Mouse (Mus musculus) small intestine, adult 2 months (tissue): ENCODE results near the gene Cuedc1. TPM values are rescaled to one million over a fixed set of nuclear protein-coding genes. Genes with fewer than 3 reads are reported as not detected.
A peak's percentile ranks its signal among the peaks of the same experiment; 100 is the strongest.

Experiments used
- H3K27ac ChIP-seq: fragments of 200-500 bp; 2 replicates; pipeline ENCODE4 v1.5.1; 2012; ENCODE audit warnings: low read depth, low read length, control low read depth, inconsistent platforms; ENCODE audit not compliant: insufficient read depth
- H3K27me3 ChIP-seq: fragments of 200-500 bp; 2 replicates; pipeline ENCODE4 v1.6.1; 2012; ENCODE audit warnings: mild to moderate bottlenecking, moderate library complexity, low read length, inconsistent platforms; ENCODE audit not compliant: control insufficient read depth, insufficient read depth
- H3K36me3 ChIP-seq: fragments of 200-500 bp; 2 replicates; pipeline ENCODE4 v1.6.1; 2012; ENCODE audit warnings: mild to moderate bottlenecking, low read length, control low read depth, inconsistent platforms; ENCODE audit not compliant: control insufficient read depth, insufficient read depth
- H3K4me1 ChIP-seq: fragments of 200-500 bp; 2 replicates; pipeline ENCODE4 v1.6.1; 2012; ENCODE audit warnings: low read length, inconsistent platforms, mixed read lengths; ENCODE audit not compliant: control insufficient read depth, insufficient read depth, insufficient read length
- H3K4me3 ChIP-seq: fragments of 200-500 bp; 2 replicates; pipeline ENCODE4 v1.5.1; 2012; ENCODE audit warnings: low read depth, mild to moderate bottlenecking, control low read depth, inconsistent platforms, low read length, moderate library complexity
- CTCF ChIP-seq: fragments of 200-500 bp; IDR thresholded peaks from 2 replicates; pipeline ENCODE4 v1.5.1; 2012; ENCODE audit warnings: low read depth, mild to moderate bottlenecking, control low read depth, inconsistent platforms, low read length, moderate library complexity, mixed read lengths; ENCODE audit not compliant: insufficient replicate concordance, insufficient read length; ENCODE audit errors: extremely low read depth
- POLR2A ChIP-seq: fragments of 200-500 bp; IDR thresholded peaks from 2 replicates; pipeline ENCODE4 v1.6.1; 2012; ENCODE audit warnings: low read depth, mild to moderate bottlenecking, control low read depth, inconsistent platforms, low read length, moderate library complexity
- WGBS: fragments of 180-500 bp; shearing (Covaris S2); methylation state at CpG from one replicate; pipeline ENCODE4 v1.1.7; 2018; 5-methylcytosine and 5-hydroxymethylcytosine counted together
- polyA plus RNA-seq: library from polyadenylated mRNA; depleted of rRNA; stranded (reverse); fragments of >200 nt; gene quantifications from 2 replicates; pipeline ENCODE4 v1.2.3, GENCODE M21; 2012

The Cuedc1 gene
- polyA plus RNA-seq, 1 experiment: 13.3 TPM

GRCm38 (mm10) chr11:88057788-88058187 is 40.1 kb upstream of the Cuedc1 start:
- peaks cover 2% of the 10 kb centered on the region for H3K36me3 ChIP-seq
- H3K27ac ChIP-seq: no peak overlapping the region
- TF ChIP-seq POLR2A: no peak
- no peak for TF ChIP-seq CTCF
- H3K4me1 ChIP-seq: no peaks in the 10 kb centered on the region
- no peaks in the 10 kb centered on the region for H3K27me3 ChIP-seq
- no peak overlapping the region for H3K4me3 ChIP-seq
- WGBS: 82% methylated on average over 2 of the region's 2 CpGs

DNA sequence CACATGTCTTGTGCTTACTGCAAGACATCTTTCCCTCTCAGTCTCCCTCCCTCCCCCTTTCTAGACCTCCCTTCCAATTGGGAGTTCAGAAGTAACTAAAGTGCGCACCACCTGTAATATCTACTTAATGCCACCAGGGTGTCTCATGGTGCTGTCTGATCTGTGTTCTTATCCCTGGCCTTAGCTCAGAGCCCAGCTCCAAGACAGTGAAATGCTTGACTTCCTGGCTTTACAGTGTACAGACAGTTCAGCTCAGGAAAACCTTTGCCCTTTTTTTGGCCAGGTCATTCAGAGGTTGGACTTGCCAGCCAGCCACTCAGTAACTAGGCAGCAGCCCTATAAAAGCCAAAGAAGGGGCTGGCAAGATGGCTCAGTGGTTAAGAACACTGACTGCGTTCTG is 38.7 kb upstream of the Cuedc1 start:
- TF ChIP-seq POLR2A (no peak), CTCF (peak; percentile 44; the same call in 1 of the 2 replicates)
- no peaks in the 10 kb centered on the region; the same call in 1 of the 2 replicates for H3K36me3 ChIP-seq
- no peaks in the 10 kb centered on the region for H3K4me1 ChIP-seq
- no peaks in the 10 kb centered on the region for H3K27me3 ChIP-seq
- H3K4me3 ChIP-seq: no peak overlapping the region
- WGBS: 45% methylated on average over 2 of the region's 2 CpGs
- H3K27ac ChIP-seq: no peak overlapping the region

DNA sequence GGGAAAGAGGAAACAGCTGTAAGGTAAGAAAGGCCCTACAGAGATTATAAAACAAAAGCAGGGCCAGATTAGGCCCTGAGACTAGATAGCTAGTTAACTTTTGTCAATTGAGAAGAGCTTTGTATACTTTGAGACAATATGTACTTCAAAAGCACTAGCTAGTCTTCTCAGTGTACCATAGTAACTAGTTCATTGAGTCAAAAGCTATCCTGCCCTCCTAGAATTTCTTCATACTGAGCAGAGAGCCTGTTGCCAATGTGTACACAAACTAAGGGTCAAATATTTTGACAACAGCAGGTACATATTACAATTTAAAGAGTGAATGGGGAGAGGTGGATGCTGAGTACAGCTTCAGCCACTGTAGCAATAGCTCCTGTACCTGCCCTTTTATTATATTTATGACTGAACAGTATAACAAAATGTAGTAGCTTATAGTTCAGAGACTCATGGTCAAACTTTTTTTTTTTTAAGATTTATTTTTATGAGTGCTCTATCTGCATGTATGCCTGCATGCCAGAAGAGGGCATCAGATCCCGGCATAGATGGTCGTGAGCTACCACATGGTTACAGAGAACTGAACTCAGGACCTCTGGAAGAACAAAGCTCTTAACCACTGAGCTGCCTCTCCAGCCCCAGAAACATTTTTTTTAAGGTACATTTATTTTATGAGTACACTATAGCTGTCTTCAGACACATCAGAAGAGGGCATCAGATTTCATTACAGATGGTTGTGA is 35.8 kb upstream of the Cuedc1 start:
- H3K4me1 ChIP-seq: no peaks in the 10 kb centered on the region
- H3K27ac ChIP-seq: no peak overlapping the region
- WGBS: 50% methylated on average over 2 of the region's 2 CpGs
- H3K36me3 ChIP-seq: no peaks in the 10 kb centered on the region
- no peak overlapping the region for H3K4me3 ChIP-seq
- no peaks in the 10 kb centered on the region for H3K27me3 ChIP-seq
- TF ChIP-seq CTCF (no peak), POLR2A (no peak)

- Histone ChIP-seq H3K27ac (no peak overlapping the region), H3K4me3 (no peak overlapping the region), H3K36me3 (no peaks in the 10 kb centered on the region), H3K4me1 (0 out of 2 replicates have a peak, but pooled peaks cover under 1% of the 10 kb centered on the region), H3K27me3 (no peaks in the 10 kb centered on the region)
- TF ChIP-seq POLR2A (no peak), CTCF (no peak)
Observed at GRCm38 (mm10) chr11:88065732-88066131, 32.1 kb upstream of the Cuedc1 start.

DNA sequence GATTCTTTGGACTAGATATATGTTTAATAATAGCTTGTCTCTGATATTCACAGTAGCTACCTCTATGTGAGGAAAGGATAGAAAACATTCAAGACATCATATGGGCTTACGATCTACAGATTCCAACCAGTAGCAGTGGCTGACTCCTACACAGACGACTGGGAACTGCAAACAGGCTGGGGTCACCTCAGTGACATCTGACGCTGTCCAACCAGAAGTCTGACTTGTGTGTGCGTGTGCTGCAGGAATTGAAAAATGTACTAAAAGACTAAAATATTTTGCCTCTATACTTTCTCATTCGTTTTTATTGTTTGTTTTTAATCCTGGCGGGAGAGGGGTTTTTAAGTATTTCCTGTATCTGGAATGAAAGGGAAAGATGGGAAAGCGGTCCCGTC is 30.7 kb upstream of the Cuedc1 start:
- WGBS: 6% methylated on average over 8 of the region's 8 CpGs

DNA sequence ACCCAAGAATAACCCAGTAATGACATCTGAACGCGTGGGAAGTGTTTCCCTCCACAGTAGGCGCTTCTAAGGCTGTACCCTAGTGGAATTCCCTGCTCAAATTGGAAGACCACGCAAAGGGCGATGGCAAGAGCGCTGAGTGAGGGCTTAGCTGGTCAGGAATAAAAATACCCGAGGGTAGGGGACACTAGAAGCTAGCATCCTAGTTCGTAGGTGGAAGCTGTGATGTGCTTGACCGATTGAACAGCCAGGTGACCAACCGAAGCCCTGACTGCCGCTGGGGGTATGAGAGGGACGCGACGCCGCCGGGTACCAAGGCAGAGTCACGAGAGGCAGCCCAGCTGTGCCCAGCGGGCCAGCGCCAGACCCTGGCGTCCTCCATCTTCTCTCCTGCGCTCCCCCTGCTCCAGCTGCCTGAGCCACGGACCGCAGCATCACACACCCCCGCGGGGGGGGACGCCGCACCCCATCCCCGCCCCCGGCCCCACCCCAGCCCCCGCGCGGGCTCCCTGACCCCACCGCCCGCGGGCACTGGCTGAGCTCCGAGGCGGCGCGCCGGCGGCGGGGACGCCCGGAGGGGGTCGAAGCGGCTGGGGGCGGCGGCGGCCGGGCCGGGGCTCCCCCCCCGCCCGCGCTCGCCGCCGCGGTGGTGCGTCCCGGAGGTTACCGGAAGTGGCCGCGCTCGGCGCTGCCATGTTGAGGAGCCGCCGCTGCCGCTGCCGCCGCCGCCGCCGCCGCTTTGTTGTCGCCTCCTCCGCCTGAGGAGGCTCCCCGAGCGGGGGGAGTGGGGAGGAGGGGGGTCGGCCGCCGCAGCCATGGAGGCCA is 30.1 kb upstream of the Cuedc1 start, which contains the start of gene Vezf1:
TSS of gene Vezf1 (plus strand) at position 694 of the 825 bp plus-strand sequence.
- 1% methylated on average over 54 of the region's 81 CpGs for WGBS
- H3K27me3 ChIP-seq: no peaks in the 10 kb centered on the region
- peak within 1 kb of the TSS; percentile 80 for H3K27ac ChIP-seq
- H3K36me3 ChIP-seq: no peaks in the 10 kb centered on the region
- TF ChIP-seq POLR2A (peak; percentile 77), CTCF (no peak)
- H3K4me3 ChIP-seq: peak within 1 kb of the TSS; percentile 96
- peaks cover 4% of the 10 kb centered on the region; the same call in 1 of the 2 replicates for H3K4me1 ChIP-seq

More for the DNA sequence above, 30.7 kb upstream of the Cuedc1 start:
- no peak for TF ChIP-seq CTCF
- TF ChIP-seq POLR2A: no peak
- Histone ChIP-seq H3K27ac (peak overlapping the region; percentile 80), H3K4me3 (peak overlapping the region; percentile 96), H3K36me3 (no peaks in the 10 kb centered on the region), H3K27me3 (no peaks in the 10 kb centered on the region), H3K4me1 (peaks cover 4% of the 10 kb centered on the region; the same call in 1 of the 2 replicates)
